Mouse (Mus musculus): ENCODE data around the gene Mtnr1b. TPM values are rescaled to one million over a fixed set of nuclear protein-coding genes. Genes with fewer than 3 reads are reported as not detected.

Mtnr1b gene
- not detected in 2 replicates for polyA plus RNA-seq (2015; fragmentation: Nextera tagmentation; extraction: Ambion mirVana)

DNA sequence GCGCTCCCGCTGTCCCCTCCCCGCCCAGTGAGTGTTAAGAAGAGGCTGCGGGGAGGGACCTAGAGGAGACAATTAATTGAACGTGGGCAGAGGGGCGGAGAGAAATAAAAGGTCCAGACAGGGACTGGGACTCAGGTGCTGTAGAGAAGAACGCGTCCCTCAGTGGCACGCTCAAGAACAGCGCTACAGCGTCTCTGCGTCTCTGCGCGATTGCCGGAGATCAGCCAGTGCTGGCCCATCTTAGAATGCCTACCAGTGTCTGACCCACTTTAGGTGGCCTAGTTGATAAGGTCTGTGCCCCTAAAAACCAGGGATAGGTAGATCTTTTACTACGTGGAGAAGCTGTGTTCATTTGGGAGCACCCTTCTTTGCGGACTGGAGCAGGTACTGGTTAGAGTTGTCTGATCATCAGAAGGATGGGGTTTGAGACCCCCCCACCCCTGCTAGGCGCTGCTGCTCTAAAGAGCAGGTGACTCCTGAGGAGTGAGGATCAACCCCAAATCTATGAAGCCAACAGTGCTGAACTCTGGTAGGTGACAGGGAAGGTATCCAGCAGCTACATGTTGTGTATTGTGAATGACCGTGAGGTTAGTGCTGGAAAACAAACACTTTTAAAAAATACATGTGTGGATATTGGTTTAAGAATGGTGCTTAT, at the start of gene Mtnr1b:
Mtnr1b (minus strand) TSS at position 51 of the 655 bp plus-strand sequence.
- H3K9me3 ChIP-seq (ENCODE audit: control insufficient read depth, low read length), result no peaks in the 10 kb centered on the region
- no peaks in the 10 kb centered on the region for H3K36me3 ChIP-seq (ENCODE audit: control insufficient read depth, insufficient read depth, low read length)
- no peak for ATAC-seq
- H3K4me3 ChIP-seq (ENCODE audit: low read length), result no peak within 1 kb of the TSS
- no peaks in the 10 kb centered on the region for H3K4me1 ChIP-seq (ENCODE audit: control insufficient read depth, insufficient read depth, low read depth, low read length)
- WGBS, result 62% methylated on average over 19 of the region's 19 CpGs
- no peaks in the 10 kb centered on the region for H3K27me3 ChIP-seq (replicated peaks; ENCODE audit: control insufficient read depth, insufficient read depth, low read length)
- no peak within 1 kb of the TSS for H3K9ac ChIP-seq (ENCODE audit: low read depth, low read length)
- no peak within 1 kb of the TSS for H3K27ac ChIP-seq (ENCODE audit: low read depth, low read length)
- H3K4me2 ChIP-seq (ENCODE audit: low read length), result peak within 1 kb of the TSS; percentile 25

GRCm38 (mm10) chr9:15920271-15920670, 45.9 kb upstream of the Mtnr1b start:
- H3K27me3 ChIP-seq (replicated peaks; ENCODE audit: control insufficient read depth, insufficient read depth, low read length), result no peaks in the 10 kb centered on the region
- 73% methylated on average over 4 of the region's 4 CpGs for WGBS
- H3K9me3 ChIP-seq (ENCODE audit: control insufficient read depth, low read length), result no peaks in the 10 kb centered on the region
- H3K27ac ChIP-seq (ENCODE audit: low read depth, low read length), result no peak overlapping the region
- H3K4me1 ChIP-seq (ENCODE audit: control insufficient read depth, insufficient read depth, low read depth, low read length), result no peaks in the 10 kb centered on the region
- no peaks in the 10 kb centered on the region; the same call in 1 of the 2 replicates for H3K36me3 ChIP-seq (ENCODE audit: control insufficient read depth, insufficient read depth, low read length)
- ATAC-seq, result no peak
- no peak overlapping the region for H3K4me3 ChIP-seq (ENCODE audit: low read length)
- H3K9ac ChIP-seq (ENCODE audit: low read depth, low read length), result no peak overlapping the region
- H3K4me2 ChIP-seq (ENCODE audit: low read length), result no peak overlapping the region

DNA sequence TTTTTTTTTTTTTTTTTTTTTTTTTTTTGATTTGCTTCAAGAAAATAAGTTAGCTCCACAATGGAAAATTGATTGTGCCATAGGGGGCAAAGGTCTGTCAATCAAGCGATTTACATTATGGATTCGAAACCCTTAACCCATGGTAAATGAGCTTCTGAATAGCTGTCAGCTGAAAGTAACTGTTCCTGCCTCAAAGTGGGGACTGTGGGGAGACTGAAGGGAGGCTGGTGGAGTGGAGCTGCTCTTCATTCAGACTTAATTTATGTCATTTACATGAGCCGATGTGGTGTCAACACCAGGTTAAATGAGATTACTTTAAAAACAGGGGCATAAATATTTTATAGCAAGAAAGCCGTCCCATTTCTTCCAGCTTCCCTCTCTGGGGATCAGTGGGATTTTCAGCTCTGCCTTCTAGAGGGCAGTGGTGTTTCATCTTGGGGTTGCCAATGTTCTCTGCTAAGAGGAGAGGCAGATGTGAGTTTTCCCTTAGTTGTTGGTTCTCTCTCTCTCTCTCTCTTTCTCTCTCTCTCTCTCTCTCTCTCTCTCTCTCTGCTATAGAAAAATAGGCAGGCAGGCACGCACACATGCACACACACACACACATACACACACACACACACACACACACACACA, 45.1 kb upstream of the Mtnr1b start:
- ATAC-seq, result peak; percentile 52; the same call in 1 of the 2 replicates
- Histone ChIP-seq H3K27ac (ENCODE audit: low read depth, low read length) (no peak overlapping the region), H3K9ac (ENCODE audit: low read depth, low read length) (no peak overlapping the region), H3K4me2 (ENCODE audit: low read length) (no peak overlapping the region), H3K4me3 (ENCODE audit: low read length) (no peak overlapping the region), H3K27me3 (replicated peaks; ENCODE audit: control insufficient read depth, insufficient read depth, low read length) (no peaks in the 10 kb centered on the region), H3K4me1 (ENCODE audit: control insufficient read depth, insufficient read depth, low read depth, low read length) (no peaks in the 10 kb centered on the region), H3K36me3 (ENCODE audit: control insufficient read depth, insufficient read depth, low read length) (peaks cover 6% of the 10 kb centered on the region; the same call in 1 of the 2 replicates), H3K9me3 (ENCODE audit: control insufficient read depth, low read length) (no peaks in the 10 kb centered on the region)
- WGBS, result 48% methylated on average over 5 of the region's 5 CpGs

DNA sequence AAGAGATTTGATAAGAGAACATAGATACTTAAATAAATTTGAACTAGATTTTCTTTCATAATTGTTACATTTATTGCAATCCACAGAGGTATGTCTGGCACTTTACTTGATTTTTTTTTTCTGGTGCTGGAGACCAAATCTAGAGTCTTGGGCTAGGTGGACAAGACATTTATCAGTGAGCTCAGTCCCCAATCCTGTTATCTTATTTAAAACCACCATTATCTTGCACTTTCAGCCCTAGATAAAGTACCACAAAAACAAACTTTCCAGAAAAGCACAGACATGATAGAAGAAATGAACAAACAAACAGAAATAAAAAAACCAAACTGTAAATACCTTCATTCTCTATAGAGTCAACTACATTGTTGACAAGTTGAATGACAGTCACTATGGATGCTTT, 42.2 kb upstream of the Mtnr1b start:
- H3K4me3 ChIP-seq (ENCODE audit: low read length), result no peak overlapping the region
- H3K4me2 ChIP-seq (ENCODE audit: low read length), result no peak overlapping the region
- no peak overlapping the region for H3K27ac ChIP-seq (ENCODE audit: low read depth, low read length)
- H3K9me3 ChIP-seq (ENCODE audit: control insufficient read depth, low read length), result no peaks in the 10 kb centered on the region
- no peaks in the 10 kb centered on the region for H3K4me1 ChIP-seq (ENCODE audit: control insufficient read depth, insufficient read depth, low read depth, low read length)
- H3K9ac ChIP-seq (ENCODE audit: low read depth, low read length), result no peak overlapping the region
- no peak for ATAC-seq
- peaks cover 6% of the 10 kb centered on the region; the same call in 1 of the 2 replicates for H3K36me3 ChIP-seq (ENCODE audit: control insufficient read depth, insufficient read depth, low read length)
- H3K27me3 ChIP-seq (replicated peaks; ENCODE audit: control insufficient read depth, insufficient read depth, low read length), result no peaks in the 10 kb centered on the region

DNA sequence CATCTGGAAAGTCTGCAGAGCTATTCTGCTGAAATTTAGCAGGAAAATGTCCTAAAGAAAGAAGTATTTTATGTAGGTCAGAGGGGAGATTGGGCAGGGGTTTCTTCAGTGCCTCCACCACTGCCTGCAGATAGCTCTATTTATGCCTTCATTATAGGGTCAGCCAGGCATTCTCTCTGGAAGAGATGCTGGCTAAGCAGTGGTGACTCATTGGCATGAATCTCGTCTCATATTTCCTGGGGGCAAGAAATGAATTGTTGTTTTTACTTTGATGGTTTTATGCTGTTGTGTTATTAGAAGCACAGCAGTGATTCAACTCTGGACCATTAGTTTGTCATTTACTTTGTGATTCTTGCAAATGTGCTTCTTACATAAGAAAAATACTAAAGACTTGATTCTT, 38.4 kb upstream of the Mtnr1b start:
- Histone ChIP-seq H3K4me3 (ENCODE audit: low read length) (no peak overlapping the region), H3K9me3 (ENCODE audit: control insufficient read depth, low read length) (no peaks in the 10 kb centered on the region), H3K4me1 (ENCODE audit: control insufficient read depth, insufficient read depth, low read depth, low read length) (no peaks in the 10 kb centered on the region), H3K9ac (ENCODE audit: low read depth, low read length) (no peak overlapping the region), H3K4me2 (ENCODE audit: low read length) (no peak overlapping the region), H3K36me3 (ENCODE audit: control insufficient read depth, insufficient read depth, low read length) (peaks cover 6% of the 10 kb centered on the region; the same call in 1 of the 2 replicates), H3K27me3 (replicated peaks; ENCODE audit: control insufficient read depth, insufficient read depth, low read length) (no peaks in the 10 kb centered on the region), H3K27ac (ENCODE audit: low read depth, low read length) (no peak overlapping the region)
- WGBS, result 48% methylated on average over 1 of the region's 1 CpGs
- ATAC-seq, result no peak

DNA sequence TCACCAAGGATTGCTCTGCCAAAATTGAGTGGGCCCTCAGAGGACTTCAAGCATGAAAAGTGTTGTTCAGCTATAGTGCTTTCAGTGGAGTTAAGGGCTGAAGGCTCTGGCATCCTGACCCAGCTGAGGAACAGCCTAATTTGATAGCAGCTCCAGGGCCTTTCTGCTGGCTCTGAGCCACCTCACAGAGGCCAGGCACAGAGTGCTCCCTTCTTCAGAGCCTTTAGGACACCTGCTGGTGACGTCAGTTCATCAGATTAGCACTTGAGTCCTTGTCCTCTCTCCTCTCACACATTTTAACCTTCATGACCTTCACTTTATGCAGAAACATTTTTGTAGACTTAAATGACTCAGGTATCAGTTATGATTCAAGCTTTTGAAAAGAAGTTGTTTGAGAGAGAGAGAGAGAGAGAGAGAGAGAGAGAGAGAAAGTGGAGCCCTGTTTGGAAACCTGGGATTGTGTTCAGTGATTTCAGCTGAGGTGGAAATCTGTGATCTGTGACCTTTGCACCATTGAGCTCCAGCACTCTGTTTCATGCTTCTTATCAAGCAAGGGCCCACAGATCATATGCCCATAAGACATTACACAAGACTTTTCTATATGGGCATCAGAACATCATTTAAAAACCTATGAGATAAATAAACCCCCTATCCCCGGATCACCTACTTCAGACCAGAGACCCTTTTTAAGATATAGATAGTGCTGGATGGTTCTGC, 35.2 kb upstream of the Mtnr1b start:
- no peak overlapping the region for H3K9ac ChIP-seq (ENCODE audit: low read depth, low read length)
- no peak overlapping the region for H3K4me3 ChIP-seq (ENCODE audit: low read length)
- WGBS, result 70% methylated on average over 2 of the region's 2 CpGs
- no peak for ATAC-seq
- no peak overlapping the region for H3K27ac ChIP-seq (ENCODE audit: low read depth, low read length)
- H3K4me2 ChIP-seq (ENCODE audit: low read length), result no peak overlapping the region
- H3K9me3 ChIP-seq (ENCODE audit: control insufficient read depth, low read length), result no peaks in the 10 kb centered on the region
- H3K36me3 ChIP-seq (ENCODE audit: control insufficient read depth, insufficient read depth, low read length), result no peaks in the 10 kb centered on the region; the same call in 1 of the 2 replicates
- H3K27me3 ChIP-seq (replicated peaks; ENCODE audit: control insufficient read depth, insufficient read depth, low read length), result no peaks in the 10 kb centered on the region
- no peaks in the 10 kb centered on the region for H3K4me1 ChIP-seq (ENCODE audit: control insufficient read depth, insufficient read depth, low read depth, low read length)

DNA sequence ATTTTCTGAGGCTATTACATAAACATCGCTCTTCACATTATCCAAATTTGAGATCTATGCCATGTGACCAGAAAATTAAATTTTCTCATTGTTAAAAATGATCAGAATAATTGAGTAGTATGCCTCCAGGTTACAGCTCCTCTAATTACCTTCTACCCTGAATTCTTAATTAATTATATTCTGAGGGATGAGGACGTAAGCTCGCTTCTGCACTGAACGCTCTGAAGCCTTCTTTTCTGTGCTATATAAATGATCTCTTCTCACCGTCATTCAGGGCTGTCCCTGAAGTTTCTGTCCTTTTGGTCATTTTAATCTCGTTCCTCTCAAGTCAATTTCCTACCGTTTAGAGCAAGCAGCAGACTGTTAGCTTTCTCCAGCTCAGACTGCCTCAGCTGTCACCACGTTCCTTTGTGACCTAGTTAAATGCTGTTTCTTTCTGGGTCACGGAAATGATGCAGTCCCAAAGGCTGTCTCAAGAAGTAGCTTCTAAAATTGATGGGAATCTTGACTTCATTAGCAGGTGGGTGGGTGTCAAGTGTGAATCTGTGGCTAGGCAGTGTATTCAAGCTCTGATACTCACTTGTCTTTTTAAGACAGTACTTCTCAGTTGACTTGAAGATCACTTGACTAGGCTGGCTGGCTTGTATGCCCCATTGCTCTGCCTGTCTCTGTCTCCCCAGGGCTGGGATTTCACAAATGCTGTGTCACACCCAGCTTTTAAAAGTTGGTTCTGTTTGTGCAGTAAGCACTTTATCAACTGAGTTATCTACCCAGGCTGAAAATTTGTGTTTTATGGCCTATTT, 29.8 kb upstream of the Mtnr1b start:
- Histone ChIP-seq H3K9ac (ENCODE audit: low read depth, low read length) (no peak overlapping the region), H3K4me3 (ENCODE audit: low read length) (no peak overlapping the region), H3K4me1 (ENCODE audit: control insufficient read depth, insufficient read depth, low read depth, low read length) (peaks cover 2% of the 10 kb centered on the region; the same call in 1 of the 2 replicates), H3K4me2 (ENCODE audit: low read length) (peak overlapping the region; percentile 28; the same call in 1 of the 2 replicates), H3K36me3 (ENCODE audit: control insufficient read depth, insufficient read depth, low read length) (no peaks in the 10 kb centered on the region), H3K9me3 (ENCODE audit: control insufficient read depth, low read length) (no peaks in the 10 kb centered on the region), H3K27ac (ENCODE audit: low read depth, low read length) (no peak overlapping the region), H3K27me3 (replicated peaks; ENCODE audit: control insufficient read depth, insufficient read depth, low read length) (no peaks in the 10 kb centered on the region)
- 32% methylated on average over 9 of the region's 9 CpGs for WGBS
- peak; percentile 81 for ATAC-seq

GRCm38 (mm10) chr9:15898112-15898511, 23.8 kb upstream of the Mtnr1b start:
- peak; percentile 54 for ATAC-seq
- no peak overlapping the region for H3K4me3 ChIP-seq (ENCODE audit: low read length)
- H3K4me1 ChIP-seq (ENCODE audit: control insufficient read depth, insufficient read depth, low read depth, low read length), result no peaks in the 10 kb centered on the region
- no peaks in the 10 kb centered on the region for H3K27me3 ChIP-seq (replicated peaks; ENCODE audit: control insufficient read depth, insufficient read depth, low read length)
- H3K9ac ChIP-seq (ENCODE audit: low read depth, low read length), result no peak overlapping the region
- H3K27ac ChIP-seq (ENCODE audit: low read depth, low read length), result no peak overlapping the region
- no peaks in the 10 kb centered on the region for H3K36me3 ChIP-seq (ENCODE audit: control insufficient read depth, insufficient read depth, low read length)
- 43% methylated on average over 2 of the region's 2 CpGs for WGBS
- H3K9me3 ChIP-seq (ENCODE audit: control insufficient read depth, low read length), result no peaks in the 10 kb centered on the region
- H3K4me2 ChIP-seq (ENCODE audit: low read length), result no peak overlapping the region

All from hindbrain, embryonic 16.5 days (tissue).